Mouse (Mus musculus): ENCODE results near the gene 0610012G03Rik.
"Not testable (repeated sequence)": the region's sequence is repeated elsewhere in the genome, so short reads cannot be mapped to it uniquely, and the experiment has no call there.

0610012G03Rik gene

DNA sequence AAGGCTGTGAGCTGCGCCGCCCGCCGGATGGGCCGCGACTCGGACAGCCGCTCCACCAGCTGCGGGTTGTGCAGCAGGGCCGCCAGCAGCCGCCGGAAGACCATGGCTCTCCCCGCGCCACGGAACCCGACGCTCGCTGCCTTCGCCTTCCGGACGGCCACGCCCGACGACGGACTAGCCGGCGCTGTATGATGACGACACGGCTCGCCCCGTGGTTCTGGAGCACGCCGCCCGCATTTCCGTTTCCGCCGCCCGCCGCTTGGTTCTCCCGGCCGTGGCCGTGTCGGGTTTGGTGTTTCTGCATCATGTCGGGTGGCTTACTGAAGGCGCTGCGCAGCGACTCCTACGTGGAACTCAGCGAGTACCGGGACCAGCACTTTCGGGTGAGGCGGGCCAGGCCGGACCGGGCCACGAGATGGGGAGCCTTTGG lies at the start of gene 0610012G03Rik, which contains the start of gene Ncbp2:
Gene 0610012G03Rik (minus strand): TSS at position 150 of the 430 bp plus-strand sequence.
Gene Ncbp2 (plus strand): TSS at position 169 of the 430 bp plus-strand sequence.
- peak; percentile 84 to 95 for DNase-seq (ENCODE audit: low spot score in 2 of 2)

DNA sequence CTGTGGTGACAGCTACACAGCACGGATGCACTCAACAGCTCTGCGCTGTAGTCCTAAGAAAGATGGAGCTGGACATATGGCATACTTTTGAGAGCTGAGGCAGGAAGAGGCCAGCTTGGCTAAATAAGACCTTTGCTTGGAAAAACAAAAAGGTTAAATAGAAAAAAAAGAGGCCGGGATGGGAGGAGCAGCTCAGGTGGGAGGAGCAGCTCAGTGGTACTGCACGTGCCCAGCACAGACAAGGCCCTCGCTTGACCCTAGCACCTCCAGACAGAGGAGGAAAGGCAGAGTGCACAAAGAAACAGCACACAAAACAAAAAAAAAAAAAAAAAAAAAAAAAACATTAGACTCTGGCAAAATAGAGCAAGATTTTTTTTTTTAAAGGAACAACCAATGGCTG lies 48.1 kb upstream of the 0610012G03Rik start:
- no peak for DNase-seq (ENCODE audit: low spot score in 2 of 2)

DNA sequence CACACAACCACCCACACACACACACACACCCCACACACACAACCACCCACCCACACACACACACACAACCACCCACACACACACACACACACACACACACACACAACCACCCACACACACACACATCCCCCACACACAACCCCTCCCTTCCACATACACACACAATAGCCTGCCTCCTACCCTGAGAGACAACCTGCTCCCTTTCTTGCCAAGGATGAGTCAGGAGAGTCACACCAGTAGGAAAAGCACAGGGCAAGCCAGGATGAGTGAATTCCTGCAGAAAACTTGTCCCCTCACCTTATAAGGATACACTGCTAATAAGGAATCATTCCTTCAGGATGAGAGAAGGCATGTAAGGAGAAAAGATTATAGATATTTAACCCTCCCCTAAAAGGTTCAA lies 45.7 kb upstream of the 0610012G03Rik start:
- no peak for DNase-seq (ENCODE audit: low spot score in 2 of 2)

DNA sequence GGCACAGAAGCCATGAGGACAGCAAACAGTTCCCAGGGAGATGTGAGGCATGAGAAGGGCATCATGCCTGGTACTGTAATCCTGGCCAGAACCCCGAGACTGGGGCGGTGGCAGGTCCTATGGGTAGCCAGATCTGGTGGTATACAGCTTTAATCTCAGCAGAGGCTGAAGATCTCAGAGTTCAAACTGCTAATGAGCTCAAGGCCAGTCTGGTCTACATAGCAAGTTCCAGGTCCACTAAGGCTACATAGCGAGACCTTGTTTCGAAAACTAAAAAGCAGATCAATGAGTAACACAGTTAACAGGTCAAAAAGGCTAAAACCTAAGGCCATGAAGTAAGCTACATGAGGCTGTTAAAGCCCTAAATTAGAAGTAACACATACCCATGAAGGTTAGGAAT lies 44.9 kb upstream of the 0610012G03Rik start:
- DNase-seq (ENCODE audit: low spot score in 2 of 2), result no peak

DNA sequence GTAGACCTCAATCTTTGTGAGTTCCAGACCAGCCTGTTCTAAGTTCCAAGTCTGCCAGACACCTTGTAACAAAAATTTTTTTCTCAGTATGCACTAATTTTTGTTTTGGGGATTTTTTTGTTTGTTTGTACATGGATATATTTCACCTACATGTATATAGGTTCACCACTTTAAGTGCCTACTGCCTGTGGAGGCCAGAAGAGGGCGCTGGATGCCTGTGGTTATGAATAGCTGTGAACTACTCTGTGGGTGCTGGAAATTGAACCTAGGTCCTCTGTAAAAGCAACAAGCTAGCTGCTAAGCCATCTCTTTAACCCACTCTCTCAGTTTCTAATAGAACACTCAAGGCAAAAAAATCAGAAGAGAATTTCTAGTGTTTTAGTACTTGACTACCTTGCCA lies 43.7 kb upstream of the 0610012G03Rik start:
- DNase-seq (ENCODE audit: low spot score in 2 of 2), result no peak

DNA sequence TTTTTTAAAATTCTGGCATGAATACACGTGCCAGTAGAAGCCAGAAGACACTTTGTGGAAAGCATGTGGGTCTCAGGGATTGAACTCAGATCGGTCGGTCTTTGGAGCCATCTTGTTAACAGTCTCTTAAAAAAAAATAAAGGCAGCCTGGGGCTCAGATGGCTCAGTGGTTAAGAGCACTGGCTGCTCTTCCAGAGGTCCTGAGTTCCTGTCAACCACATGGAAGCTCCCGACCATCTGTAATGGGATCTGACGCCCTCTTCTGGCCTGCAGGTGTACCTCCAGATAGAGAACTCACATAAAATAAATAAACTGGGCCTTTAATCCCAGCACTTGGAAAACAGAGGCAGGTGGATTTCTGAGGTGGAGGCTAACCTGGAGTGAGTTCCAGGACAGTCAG lies 32.7 kb upstream of the 0610012G03Rik start:
- no peak for DNase-seq (ENCODE audit: low spot score in 2 of 2)

DNA sequence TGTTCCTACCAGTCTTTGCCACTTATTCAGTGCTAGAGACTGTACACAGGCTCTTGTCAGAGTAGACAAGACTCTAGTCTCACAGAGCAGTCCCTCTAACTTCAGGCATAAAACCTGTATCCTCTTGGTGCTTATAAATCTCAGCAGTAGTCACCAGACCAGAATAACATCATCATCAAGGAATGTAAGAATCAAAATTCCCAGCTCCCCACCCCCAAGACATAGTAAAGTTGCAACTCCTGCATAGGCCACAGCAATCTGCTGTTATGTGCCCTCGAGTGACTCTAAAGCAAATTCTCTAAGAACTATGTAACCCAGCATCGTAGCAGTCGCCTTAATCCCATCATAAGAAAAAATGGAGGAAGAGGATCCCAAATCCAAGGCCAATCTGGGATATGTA lies 31.2 kb upstream of the 0610012G03Rik start:
- DNase-seq (ENCODE audit: low spot score in 2 of 2), result no peak

DNA sequence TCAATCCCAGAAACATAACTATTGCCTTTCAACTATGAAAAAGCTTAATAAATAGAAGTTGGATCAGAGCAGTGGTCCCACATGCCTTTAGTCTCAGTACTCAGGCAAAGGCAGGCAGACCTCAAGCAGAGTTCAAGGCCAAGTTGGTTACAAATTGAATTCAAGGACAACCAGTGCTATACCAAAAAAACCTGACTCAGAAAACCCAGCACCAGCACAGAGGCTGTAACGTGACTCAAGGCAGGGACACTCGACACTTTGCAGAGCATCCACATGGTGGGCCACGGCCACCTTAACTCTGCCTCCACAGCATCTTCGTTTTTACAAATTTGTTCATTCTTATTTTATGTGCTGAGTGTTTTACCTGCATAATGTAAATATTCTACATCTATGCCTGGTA lies 27.0 kb upstream of the 0610012G03Rik start:
- no peak for DNase-seq (ENCODE audit: low spot score in 2 of 2)

DNA sequence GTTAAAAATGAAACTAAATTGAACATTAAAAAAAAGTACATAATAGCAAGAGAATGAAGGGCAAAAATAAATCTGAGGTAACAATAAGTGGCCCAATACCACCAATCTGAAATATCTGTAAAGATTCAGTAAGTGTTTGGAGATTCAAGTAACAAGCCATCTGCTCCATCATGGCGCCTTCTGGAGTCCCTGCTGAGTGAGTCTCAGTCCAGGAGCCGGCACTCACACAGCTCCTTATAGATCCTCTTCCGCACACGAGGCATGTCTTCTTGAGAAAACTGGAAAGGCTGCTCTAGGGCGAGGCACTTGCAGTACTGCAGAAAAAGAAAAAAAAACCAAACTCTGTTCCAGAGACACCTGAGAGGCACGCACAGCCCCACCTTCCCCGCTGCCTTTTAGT lies 14.9 kb upstream of the 0610012G03Rik start:
- DNase-seq (ENCODE audit: low spot score in 2 of 2), result peak in 1 of 2 experiments; percentile 48

DNA sequence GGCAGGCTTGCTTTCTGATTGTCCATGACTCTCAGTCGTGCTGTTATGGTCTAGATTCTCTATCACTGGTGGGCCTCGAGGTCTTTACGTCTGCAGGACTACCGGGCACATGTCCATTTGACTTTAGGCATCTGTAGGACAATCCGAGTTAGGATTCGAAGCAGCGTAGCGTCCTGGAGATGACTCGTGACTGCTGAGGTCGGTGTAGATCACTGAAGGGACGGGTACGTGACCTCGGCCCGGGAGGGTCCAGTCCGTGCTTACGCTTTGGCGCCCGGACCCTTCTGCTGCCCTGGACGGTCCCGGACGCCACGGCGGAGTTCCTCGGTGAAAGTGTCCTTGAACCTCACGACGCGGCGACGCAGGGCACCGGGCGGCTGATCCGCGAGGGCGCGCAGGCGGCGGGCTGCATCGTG lies 385 bp downstream of the 0610012G03Rik start:
- DNase-seq (ENCODE audit: low spot score in 2 of 2), result peak in 1 of 2 experiments; percentile 46

DNA sequence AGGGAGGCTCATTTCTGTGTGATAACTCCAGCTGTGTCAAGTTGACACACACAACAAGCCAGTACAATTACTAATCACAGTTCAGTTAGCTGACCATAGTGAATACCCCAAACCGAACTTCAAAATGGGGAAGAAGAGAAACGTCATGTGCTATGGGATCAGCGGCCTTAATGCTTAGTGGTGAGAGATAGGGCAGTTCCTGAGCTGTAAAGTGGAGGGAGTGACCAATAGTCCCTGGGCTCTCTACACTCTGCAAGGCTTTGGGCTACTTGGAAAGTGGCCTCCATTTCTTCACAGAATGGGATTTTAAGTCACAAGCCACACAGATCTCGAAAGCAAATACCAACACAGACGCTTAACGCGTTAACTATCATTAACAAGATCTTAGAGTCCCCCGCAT lies 961 bp downstream of the 0610012G03Rik start:
- no peak for DNase-seq (ENCODE audit: low spot score in 2 of 2)

DNA sequence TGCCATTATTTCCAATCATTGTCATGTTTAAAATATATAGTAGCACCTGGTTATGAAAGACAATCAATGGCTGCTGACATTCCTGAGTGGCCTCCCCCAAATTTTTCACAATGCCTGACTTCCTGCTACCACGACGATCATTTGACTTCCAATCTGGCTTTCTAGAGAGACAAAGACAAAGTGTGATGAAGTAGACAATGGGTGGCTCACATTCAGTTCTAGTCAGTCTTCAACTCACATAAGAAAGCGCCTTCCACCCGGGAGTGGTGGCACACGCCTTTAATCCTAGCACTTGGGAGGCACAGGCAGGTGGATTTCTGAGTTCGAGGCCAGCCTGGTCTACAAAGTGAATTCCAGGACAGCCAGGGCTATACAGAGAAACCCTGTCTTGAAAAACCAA lies 2.3 kb downstream of the 0610012G03Rik start:
- DNase-seq (ENCODE audit: low spot score in 2 of 2), result not testable (repeated sequence)

DNA sequence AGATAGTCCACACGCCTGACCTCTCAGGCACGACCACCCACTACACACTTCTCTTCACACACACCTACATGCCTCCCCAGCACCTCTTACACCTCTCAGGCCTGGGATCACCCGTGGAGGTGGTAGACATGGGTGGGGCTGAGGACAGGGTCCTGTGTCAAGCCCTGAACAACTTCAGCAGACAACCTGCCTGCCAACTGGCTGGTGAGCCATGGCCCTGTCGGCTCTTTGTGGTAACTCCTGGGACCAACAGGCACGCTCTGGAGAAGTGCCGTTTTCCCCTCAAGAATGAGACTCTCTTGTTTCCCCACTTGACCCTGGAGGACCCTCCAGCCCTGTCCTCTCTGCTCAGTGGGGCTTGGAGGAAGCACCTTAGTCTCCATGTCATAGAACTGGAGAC lies 2.9 kb downstream of the 0610012G03Rik start:
- no peak for DNase-seq (ENCODE audit: low spot score in 2 of 2)

DNA sequence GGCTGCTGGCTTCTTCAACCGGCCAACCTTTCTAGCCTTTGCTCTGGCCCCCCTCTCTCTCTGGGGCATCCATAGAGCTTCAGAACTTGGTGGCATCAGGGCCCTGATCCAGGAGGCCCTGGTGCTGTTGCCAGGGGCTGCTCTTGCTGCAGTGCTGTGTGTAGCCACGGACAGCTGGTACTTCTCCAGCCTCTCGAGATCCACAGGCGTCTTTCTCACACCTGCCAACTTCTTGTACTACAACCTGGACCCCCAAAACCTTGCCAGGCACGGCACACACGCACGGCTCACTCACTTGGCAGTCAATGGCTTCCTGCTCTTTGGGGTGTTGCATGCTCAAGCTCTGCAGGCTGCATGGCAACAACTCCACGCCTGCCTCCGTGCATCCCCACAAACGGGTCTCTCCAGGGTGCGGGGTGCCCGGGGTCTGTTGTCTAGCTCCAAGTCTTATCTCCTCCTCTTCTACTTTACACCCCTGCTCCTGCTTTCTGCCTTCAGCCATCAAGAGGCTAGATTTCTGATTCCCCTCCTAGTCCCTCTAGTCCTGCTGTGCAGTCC lies 3.5 kb downstream of the 0610012G03Rik start:
- DNase-seq (ENCODE audit: low spot score in 2 of 2), result no peak

DNA sequence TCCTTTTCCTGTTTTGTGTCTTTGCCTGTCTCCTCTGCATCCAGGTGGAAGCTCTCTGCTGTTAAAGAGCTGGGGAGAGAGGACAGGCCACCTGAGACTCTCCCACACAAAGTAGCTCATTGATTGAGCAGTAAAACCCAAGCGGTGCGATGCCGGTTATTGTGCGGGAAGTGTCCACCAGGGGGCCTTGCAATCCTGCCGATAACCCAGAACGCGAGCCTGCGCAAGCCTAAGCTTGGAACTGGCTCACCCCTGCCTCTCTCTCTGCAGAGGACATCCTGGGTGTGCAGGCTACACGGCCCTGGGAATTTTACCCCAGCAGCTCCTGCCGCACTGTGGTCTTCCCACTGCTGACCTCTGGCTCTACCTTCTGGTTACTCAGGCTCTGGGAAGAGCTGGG lies 4.3 kb downstream of the 0610012G03Rik start:
- peak in 1 of 2 experiments; percentile 88 for DNase-seq (ENCODE audit: low spot score in 2 of 2)

DNA sequence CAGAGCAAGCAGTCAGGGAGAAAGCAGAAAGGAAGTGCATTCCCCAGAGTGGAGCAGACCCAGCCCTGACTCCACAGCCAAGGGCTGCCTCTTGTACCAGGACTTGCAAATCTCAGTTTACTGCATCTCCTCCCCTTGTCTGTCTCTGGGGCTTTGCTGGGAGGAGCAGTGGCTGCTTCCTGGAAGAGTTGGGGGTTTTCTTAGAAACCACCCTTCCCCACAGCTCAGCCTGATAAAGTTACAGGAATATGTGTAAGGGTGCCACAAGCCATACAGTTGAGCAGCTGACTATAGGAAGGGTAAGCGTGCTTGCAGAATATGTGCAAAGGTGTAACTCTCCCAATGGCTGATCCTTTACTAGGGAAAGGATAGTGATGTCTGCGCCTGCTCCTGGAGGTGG lies 7.7 kb downstream of the 0610012G03Rik start:
- no peak for DNase-seq (ENCODE audit: low spot score in 2 of 2)

DNA sequence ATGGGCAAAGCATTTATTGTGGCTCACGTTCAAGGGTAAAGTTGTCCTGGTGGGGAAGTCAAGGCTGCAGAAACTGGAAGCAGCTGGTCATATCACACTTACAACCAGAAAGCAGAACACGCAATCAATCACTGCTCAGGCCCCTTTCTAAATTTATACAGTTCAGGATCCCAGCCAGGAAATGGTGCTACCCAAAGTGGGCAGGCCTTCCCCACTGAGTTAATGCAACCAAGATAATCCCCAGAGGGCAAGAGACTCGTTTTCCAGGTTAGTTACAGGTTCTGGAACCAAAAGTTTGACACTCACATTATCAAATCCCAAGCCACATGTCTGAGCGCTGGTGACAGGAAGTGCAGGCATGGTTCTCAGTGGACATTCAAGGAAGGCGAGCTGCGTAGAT lies 9.4 kb downstream of the 0610012G03Rik start:
- no peak for DNase-seq (ENCODE audit: low spot score in 2 of 2)

DNA sequence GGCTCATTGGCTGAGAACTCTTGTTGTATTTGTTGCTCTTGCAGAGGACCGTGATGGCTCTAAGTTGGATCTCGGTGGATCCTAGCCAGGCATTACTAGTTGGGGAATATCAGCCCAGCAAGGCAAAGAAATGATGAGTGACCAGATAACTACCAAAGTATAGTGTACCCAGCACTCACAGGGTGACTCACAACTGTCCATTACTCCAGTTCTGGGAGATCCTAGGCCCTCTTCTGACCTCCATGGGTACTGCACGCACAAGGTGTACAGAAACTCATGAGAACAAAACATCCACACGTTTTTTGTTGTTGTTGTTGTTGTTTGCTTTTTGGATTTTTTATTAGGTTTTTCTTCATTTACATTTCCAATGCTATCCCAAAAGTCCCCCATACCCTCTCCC lies 11.7 kb downstream of the 0610012G03Rik start:
- no peak for DNase-seq (ENCODE audit: low spot score in 2 of 2)

DNA sequence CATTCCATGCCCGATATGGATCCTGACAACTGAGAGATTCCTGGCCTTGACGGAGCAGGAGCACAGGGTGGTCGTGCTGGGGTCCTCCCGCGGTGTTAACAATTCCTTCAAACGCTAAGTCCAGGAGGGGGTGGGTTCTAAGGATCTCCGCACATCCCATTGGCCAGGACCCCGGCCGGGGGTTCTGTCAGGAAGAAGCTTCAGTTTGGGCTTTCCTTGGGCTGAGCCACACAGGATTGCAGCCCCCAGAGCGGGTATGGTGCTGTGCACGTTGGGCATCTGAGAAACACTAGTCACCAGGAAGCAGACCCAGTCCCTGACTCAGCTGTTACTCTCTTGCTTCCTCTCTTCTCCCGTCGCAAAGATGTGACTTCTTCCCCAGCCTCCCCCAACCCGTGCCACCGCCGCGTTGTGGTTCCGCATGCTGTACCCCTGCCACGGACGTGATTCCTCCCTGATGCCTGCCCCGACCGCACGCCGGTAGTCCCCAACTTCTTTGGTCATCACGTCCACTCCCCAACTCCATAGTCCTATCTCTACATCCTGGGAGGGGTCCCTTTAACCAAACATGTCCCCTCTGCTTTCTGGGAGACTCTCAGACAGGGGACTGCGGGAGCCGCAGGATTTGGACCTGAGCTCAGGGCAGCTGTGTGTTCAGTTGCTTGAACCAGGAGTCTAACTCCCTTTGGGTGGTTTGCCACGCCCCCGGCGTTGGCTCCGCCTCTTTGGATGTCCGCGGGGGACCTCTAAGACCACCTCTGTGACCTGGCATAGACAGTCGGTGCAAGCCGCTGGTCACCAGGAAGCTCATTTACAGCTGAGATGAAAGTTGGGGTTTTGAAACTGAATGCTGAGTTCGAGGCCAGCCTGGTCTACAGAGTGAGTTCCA lies 13.0 kb downstream of the 0610012G03Rik start:
- peak in 1 of 2 experiments; percentile 53 for DNase-seq (ENCODE audit: low spot score in 2 of 2)

DNA sequence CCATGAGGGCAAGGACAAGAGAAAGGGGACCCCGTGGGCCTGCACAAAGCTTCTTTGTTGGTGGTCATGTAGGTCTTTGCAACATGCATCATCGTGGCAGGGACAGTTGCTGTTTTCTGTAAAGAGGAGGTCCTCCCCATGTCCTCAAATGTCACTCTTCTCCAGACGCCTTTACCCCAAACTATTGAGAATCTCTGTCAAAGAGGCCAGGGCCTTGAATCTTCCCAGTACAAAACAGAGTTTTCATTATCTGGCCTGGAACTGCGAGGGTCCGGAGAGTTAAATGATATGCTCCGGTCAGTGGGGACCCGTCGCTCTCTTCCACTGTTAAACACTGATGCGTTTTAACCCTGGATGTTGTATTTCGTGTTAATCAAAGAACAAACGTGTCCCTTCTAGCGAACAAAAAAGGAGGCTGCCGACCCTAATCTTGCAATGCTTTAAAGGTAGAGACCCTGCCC lies 13.7 kb downstream of the 0610012G03Rik start:
- no peak for DNase-seq (ENCODE audit: low spot score in 2 of 2)

DNA sequence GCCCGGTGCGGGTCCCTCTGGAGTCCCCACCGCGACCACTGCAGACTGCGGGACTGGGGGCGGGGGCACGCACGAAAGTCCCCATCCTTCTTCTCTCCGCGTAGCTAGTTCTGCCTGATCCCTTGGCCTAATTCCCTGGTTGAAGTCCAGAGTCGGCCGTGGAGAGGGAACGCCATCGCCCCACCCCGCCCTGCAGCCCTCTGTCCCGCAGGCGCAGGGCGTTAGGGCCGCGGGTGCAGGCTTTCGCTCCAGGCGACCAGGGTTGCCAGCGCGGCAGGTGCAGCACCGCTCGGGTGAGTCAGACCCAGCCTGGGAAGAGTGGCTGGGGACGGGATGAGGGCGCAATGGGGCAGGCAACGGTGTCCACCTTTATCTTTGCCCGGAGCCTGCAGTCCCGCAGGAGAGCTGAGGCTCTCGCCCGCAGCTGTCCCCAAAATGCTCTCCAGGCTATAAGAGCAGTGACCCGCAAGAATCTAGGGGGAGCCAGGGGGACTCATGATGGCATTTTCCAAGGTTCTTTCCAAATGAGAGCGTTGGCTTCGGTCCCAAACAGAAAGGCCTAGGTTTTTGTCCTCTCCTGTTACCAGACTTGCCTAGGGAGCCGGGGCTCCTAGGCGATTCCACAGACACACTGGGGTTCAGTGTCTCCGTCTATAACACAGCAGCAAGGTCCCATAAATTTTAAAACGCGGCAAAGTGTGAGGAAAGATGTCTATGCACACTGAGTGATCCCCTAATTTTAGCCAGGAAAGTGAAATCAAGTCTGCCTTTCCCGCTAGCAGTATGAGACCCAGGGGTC lies 14.3 kb downstream of the 0610012G03Rik start, which contains the start of gene Pigz:
Gene Pigz (plus strand): TSS at position 101 of the 799 bp plus-strand sequence.
- DNase-seq (ENCODE audit: low spot score in 2 of 2), result peak in 1 of 2 experiments; percentile 60
